Mouse (Mus musculus): ENCODE measurements at regions not wholly inside any gene's neighbourhood (a gene's known extent, or its start where the extent isn't known, plus 50 kb on each side); places are given as distances from the start of the nearest gene placed in this dataset.

GRCm38 (mm10) chr2:128331275-128331674 is 205.4 kb downstream of the Bcl2l11 start:
- TF ChIP-seq MXI1 (IDR thresholded peaks at IDR 0.05; ENCODE audit: low read depth, low read length) (peak; percentile 51; the same call in 1 of the 2 replicates), CHD2 (IDR thresholded peaks at IDR 0.05; ENCODE audit: low read length) (no peak; the same call in none of the 2 replicates), SIN3A (IDR thresholded peaks at IDR 0.05; ENCODE audit: low read length) (no peak), POLR2A (IDR thresholded peaks at IDR 0.05; ENCODE audit: low read depth, low read length) (no peak), NRF1 (IDR thresholded peaks at IDR 0.05; ENCODE audit: low read depth, low read length) (no peak), NELFE (IDR thresholded peaks at IDR 0.05; ENCODE audit: low read depth, low read length) (no peak), USF1 (IDR thresholded peaks at IDR 0.05; ENCODE audit: low read depth, low read length) (no peak), JUND (conservative IDR thresholded peaks at IDR 0.05; ENCODE audit: low read depth, low read length) (no peak; the same call in 1 of the 2 replicates), CHD1 (IDR thresholded peaks at IDR 0.05; ENCODE audit: low read depth, low read length) (no peak), UBTF (IDR thresholded peaks at IDR 0.05; ENCODE audit: low read depth, low read length) (no peak), ZNF384 (IDR thresholded peaks at IDR 0.05; ENCODE audit: low read depth, low read length) (no peak), JUN (IDR thresholded peaks at IDR 0.05; ENCODE audit: insufficient read depth, low read depth, low read length) (peak; percentile 40), HCFC1 (IDR thresholded peaks at IDR 0.05; ENCODE audit: low read depth, low read length) (no peak), ZKSCAN1 (IDR thresholded peaks at IDR 0.05; ENCODE audit: borderline replicate concordance, low read depth, low read length) (no peak), RCOR1 (conservative IDR thresholded peaks at IDR 0.05; ENCODE audit: low read depth, low read length) (peak; percentile 41; the same call in 1 of the 2 replicates), EP300 (IDR thresholded peaks at IDR 0.05; ENCODE audit: low read length) (peak; percentile 46), SMC3 (IDR thresholded peaks at IDR 0.05; ENCODE audit: low read depth, low read length) (peak; percentile 36; the same call in 1 of the 2 replicates), MAX (IDR thresholded peaks at IDR 0.05; ENCODE audit: low read length) (peak; percentile 26; the same call in 1 of the 2 replicates), GABPA (IDR thresholded peaks at IDR 0.05; ENCODE audit: insufficient replicate concordance, low read depth, low read length) (no peak), E2F4 (IDR thresholded peaks at IDR 0.05; ENCODE audit: insufficient replicate concordance, low read depth, low read length) (no peak), IRF4 (IDR thresholded peaks at IDR 0.05; ENCODE audit: low read depth, low read length) (peak; percentile 91), CTCF (conservative IDR thresholded peaks at IDR 0.05 in 1 of 2, IDR thresholded peaks at IDR 0.05 in 1 of 2; ENCODE audit: low read depth in 2 of 2, low read length in 2 of 2) (no peak), ZC3H11A (IDR thresholded peaks at IDR 0.05; ENCODE audit: low read depth, low read length) (no peak), MAZ (IDR thresholded peaks at IDR 0.05; ENCODE audit: low read depth, low read length) (no peak), USF2 (conservative IDR thresholded peaks at IDR 0.05; ENCODE audit: low read depth, low read length) (no peak), MAFK (IDR thresholded peaks at IDR 0.05; ENCODE audit: insufficient replicate concordance, low read length) (0 out of 2 replicates have a peak, but pooled peaks have one; percentile 48), MYC (IDR thresholded peaks at IDR 0.05; ENCODE audit: low read depth, low read length) (peak; percentile 46; the same call in 1 of the 2 replicates), TBP (conservative IDR thresholded peaks at IDR 0.05; ENCODE audit: low read depth, low read length) (no peak), KAT2A (IDR thresholded peaks at IDR 0.05; ENCODE audit: insufficient replicate concordance, low read length) (no peak), ETS1 (conservative IDR thresholded peaks at IDR 0.05; ENCODE audit: low read depth, low read length) (no peak), RAD21 (IDR thresholded peaks at IDR 0.05; ENCODE audit: low read depth, low read length) (peak; percentile 24), PAX5 (IDR thresholded peaks at IDR 0.05; ENCODE audit: low read length) (no peak), MEF2A (IDR thresholded peaks at IDR 0.05; ENCODE audit: borderline replicate concordance, low read depth, low read length) (0 out of 2 replicates have a peak, but pooled peaks have one; percentile 37), TCF12 (IDR thresholded peaks at IDR 0.05; ENCODE audit: low read depth, low read length) (no peak; the same call in 1 of the 2 replicates), ELF1 (IDR thresholded peaks at IDR 0.05; ENCODE audit: low read depth, low read length) (no peak), POLR2AphosphoS2 (IDR thresholded peaks at IDR 0.05; ENCODE audit: low read depth, low read length) (no peak), ZMIZ1 (IDR thresholded peaks at IDR 0.05; ENCODE audit: low read depth, low read length) (no peak; the same call in 1 of the 2 replicates), BHLHE40 (IDR thresholded peaks at IDR 0.05; ENCODE audit: low read depth, low read length) (peak; percentile 89)
- H3K79me2 ChIP-seq (replicated peaks; ENCODE audit: control insufficient read depth, extremely low read depth, insufficient read depth, poor library complexity, severe bottlenecking), result no peaks in the 10 kb centered on the region
- in situ Hi-C loops (cut with MboI; ENCODE audit: low pct_ligation_motif_present, low pct_unique_long_range_greater_than_20kb, low sequenced_read_pairs) (loop anchor here (5.0 kb wide), 1 partner anchor 36 kb away; no protein-coding TSS in a partner anchor), dilution Hi-C loops (cut with MboI; ENCODE audit: extremely low pct_ligation_motif_present, extremely low pct_unique_long_range_greater_than_20kb, low sequenced_read_pairs) (no loop called here)
- peak; percentile 83 for DNase-seq (ENCODE audit: extremely low read depth)
- peak overlapping the region; percentile 12 to 16 (median 14) for H3K4me3 ChIP-seq (replicated peaks in 1 of 3; ENCODE audit: low read depth in 2 of 3, low read length in 2 of 3, poor library complexity in 1 of 3)
- peaks cover 25 to 79% of the 10 kb centered on the region in 2 experiments for H3K4me1 ChIP-seq (ENCODE audit: control insufficient read depth in 1 of 2, insufficient read depth in 2 of 2)
- H3K4me2 ChIP-seq (ENCODE audit: insufficient read depth, low read depth, poor library complexity, severe bottlenecking), result peak overlapping the region; percentile 91
- H3K9me3 ChIP-seq (replicated peaks; ENCODE audit: low read length), result peaks cover 2% of the 10 kb centered on the region
- no peaks in the 10 kb centered on the region for H3K36me3 ChIP-seq (replicated peaks in 1 of 2; ENCODE audit: control insufficient read depth in 1 of 2, insufficient read depth in 1 of 2, low read length in 1 of 2)
- no peaks in the 10 kb centered on the region for H3K27me3 ChIP-seq (replicated peaks)
- H3K9ac ChIP-seq (ENCODE audit: insufficient read depth, low read depth), result no peak overlapping the region
- H3K27ac ChIP-seq (ENCODE audit: insufficient read depth, low read depth), result 0 out of 2 replicates have a peak overlapping the region, but pooled peaks have one; percentile 28

All from CH12.LX (cell line).